Mouse (Mus musculus) embryo, embryonic 10 days (tissue): ENCODE measurements around the gene Prkar2a.

Source experiments
- DNase-seq: peaks from one replicate; pipeline ENCODE4 v3.0.0-alpha.2; 2015; ENCODE audit warnings: low spot score

Gene Prkar2a

DNA sequence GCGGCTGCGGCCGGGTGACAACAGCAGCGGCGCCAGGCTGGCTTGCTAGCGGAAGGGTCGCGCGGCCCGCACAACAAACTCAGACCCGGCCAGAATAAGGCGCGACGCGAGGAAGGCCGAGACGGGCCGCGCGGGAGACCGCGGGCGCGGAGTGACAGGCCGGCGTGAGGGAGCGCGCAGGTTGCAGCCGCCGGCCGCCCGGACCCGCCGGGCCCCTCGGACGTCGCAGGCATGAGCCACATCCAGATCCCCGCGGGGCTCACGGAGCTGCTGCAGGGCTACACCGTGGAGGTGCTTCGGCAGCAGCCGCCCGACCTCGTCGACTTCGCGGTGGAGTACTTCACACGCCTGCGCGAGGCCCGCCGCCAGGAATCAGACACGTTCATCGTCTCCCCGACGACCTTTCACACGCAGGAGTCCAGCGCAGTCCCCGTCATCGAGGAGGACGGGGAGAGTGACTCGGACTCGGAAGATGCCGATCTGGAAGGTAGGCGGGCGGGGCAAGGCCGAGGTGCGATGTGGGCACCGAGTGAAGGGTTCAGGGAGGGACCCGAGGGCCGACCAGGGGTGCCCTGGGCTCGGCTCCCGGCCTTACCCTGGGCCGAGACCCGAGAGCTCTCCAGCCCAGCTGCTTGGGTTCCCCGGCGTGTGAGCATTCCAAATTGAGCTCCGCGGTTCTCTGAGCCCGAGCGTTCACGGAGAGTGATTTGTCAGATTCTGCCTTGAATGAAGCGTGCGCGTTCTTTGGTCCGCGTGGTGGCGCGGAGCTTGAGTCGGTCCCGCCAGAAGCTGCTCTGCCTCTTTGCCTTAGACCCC lies 3.3 kb downstream of the Prkar2a start:
- peak; percentile 81 for DNase-seq

DNA sequence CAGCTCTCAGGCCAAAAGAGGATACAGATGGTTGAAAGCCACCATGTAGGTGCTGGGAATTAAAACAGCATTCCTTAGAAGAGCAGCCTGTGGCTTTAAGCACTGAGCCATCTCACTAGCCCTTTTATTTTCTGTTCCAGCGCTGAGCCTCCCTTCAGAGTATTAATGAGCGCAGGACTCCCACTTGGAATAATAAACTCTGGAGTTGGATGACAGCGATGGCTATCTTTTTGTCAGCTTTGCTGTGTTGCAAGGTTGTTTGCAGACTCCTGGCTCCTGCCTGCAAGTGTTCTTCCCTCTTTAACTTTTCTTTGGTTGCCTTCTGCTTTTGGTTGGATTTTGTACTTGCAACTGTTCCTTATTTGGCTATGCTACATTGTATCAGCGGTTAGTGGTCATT lies 4.8 kb downstream of the Prkar2a start:
- DNase-seq = no peak

DNA sequence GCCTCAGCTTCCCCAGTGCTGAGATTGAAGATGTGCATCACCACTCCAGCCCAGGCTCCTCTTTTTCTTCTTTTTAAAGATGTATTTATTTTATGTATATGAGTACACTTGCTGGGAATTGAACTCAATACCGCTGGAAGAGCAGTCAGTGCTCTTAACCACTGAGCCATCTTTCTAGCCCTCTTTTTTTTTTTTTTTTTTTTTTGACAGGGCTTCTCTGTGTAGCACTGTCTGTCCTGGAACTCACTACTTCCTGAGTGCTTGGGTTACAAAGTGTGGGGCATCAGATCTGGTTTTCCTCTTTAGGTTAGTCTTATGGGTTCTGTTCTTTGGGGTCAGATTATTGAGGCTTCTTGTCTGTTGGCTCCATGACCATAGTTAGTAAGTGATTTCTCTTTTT lies 5.4 kb downstream of the Prkar2a start:
- no peak for DNase-seq

DNA sequence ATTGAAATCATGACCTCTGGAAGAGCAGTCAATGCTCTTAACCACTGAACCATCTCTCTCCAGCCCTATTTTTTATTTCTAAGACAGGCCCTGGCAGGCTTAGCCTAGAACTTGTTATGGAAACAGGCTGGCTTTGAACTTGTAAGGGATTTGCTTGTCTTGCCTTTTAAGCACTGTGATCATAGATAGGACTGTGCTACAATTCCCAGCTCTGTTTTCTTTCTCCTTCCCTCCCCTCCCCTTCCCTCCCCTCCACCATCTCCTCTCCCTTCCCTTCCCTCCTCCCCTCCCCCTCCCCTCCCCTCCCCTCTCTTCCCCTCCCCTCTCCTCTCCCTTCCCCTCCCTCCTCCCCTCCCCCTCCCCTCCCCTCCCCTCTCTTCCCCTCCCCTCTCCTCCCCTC lies 13.4 kb downstream of the Prkar2a start:
- no peak for DNase-seq

DNA sequence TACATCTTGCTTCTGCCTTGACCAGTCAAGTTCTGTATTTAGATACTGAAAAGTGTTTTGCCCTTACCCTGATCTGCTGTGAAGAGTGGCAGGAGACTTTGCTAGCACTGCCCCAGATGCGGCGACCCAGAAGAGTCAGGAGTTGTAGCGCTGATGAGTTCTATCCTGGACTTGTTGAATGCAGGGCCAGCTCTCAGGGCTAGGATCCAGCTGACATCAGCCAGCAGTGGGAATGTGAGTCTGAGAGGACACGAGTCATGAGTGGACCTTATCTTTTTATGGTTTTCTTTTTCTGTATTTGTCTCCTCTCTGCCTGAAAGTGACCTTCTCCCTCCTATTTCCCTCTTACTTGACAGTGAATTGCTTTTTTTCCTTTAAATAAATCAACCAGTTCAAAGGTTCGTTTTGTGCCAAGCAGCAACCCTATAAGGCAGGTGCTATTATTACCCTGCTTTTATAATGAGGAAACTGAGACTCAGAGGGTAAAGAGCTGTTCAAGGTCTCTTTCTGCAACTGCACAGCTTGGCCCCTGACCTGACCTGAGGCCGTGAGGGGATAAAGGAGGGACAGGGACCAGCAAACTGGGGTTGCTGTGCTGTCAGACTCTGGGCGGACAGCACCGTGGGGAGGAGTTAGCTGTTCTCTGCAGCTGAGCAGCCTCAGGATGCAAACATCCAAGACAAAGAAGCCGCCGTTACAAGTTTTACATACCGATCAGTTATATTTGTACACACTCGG lies 14.4 kb downstream of the Prkar2a start:
- peak; percentile 23 for DNase-seq

DNA sequence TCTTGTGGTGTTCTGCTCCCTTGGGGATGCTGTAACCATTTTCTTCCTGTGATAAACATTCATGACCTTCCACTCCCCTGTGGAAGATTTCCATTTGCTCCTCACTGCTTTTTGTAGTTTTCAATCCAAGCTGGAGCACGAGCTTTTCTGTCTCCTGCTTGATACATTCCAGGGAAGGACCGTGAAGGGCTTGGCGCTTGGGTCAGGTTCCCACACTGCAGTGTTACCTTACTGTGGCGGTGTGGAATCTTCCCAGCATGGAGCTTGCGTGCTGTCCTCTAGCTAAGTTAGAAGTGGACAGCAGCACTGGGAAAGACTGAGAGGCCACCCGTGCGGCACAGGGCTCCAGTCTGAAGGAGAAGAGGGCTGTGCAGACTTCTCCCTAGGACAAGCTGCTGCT lies 15.5 kb downstream of the Prkar2a start:
- DNase-seq = no peak

DNA sequence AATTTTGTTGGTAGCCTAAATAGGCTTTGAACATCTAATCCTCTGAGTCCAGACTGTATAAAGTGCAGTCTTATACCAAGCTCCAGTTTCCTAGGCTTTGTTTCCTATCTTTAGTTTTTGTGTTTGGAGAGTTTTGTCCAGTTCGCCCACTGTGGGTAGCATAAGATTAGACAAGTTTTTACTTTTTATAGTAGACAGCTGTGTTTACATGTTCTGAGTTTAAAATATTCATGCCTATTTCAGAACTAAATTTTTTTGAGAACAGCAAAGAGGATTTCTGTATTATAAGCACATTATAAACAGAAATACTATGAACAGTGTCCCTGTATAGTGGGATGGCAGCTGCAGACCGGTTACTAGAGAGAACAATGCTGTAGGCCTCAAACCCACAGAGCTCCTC lies 18.1 kb downstream of the Prkar2a start:
- DNase-seq = no peak

DNA sequence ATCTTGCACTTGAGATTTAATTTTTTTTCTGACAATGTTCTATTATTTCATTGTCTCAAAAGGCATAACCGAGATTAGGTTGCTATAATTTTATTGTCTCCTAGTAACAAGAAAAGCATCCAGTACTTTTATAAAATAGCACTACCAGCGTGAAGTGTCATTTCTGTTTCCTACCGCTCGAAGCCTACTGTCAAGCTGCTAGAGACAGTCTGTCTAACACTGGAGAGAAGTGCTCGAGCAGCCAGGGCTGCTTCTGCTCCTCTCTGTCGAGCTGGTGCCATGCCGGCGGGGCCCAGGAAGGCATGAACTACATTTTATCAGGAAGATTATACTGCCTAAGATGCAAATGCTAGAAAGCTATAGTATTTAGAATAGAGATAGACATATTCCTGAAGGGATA lies 19.7 kb downstream of the Prkar2a start:
- DNase-seq = no peak

DNA sequence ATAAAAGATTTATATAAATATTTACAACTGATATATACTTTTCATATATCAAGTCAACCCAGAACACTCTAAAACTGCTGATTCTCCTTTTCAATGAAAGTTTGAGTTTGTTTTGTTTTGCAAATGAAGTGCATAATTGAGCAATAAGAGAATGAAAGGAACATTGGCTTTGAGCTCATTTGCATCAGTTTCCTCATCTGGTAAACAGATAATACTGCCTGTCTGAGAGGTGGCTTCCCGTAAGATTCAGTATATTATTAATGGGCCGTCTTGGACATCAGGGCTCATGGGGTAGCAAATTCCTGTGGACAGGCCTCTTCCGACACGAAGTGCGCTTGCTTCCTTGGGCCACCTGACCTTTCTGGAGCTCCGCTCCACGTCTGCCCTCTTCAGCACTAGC lies 21.7 kb downstream of the Prkar2a start:
- DNase-seq = no peak

DNA sequence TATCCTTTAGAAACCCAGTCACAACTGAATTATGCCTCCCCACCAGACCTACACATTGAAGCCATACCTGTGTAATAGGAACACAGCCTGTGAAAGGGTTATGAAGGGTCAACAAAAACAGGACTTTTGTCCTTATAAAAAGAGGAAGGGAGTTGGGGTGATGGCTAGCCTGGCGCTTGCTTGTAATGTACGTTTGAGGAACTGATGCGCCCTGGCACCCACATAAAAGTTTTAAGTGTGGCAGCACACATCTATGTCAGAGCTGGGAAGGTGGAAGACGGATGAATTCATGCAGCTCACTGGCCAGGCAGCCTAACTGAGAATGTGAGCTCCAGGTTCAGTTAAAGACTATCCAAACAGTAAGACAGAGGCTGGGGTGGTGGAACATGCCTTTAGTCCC lies 27.1 kb downstream of the Prkar2a start:
- DNase-seq = no peak

DNA sequence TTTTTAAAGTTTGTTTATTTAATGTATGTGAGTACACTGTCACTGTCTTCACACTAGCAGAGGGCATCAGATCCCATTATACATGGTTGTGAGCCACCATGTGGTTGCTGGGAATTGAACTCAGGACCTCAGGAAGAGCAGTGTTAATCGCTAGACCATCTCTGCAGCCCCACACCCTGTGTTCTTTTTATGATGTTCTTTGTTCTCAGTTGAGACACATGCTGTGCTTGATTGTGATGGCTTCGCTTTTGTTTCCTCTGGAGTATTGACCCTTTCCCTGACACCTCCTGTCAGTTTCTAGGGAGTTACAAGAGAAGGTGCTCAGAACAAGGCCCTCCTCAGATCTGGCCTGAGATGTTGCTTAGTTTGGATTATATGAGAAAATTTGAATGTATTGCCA lies 34.6 kb downstream of the Prkar2a start:
- no peak for DNase-seq

DNA sequence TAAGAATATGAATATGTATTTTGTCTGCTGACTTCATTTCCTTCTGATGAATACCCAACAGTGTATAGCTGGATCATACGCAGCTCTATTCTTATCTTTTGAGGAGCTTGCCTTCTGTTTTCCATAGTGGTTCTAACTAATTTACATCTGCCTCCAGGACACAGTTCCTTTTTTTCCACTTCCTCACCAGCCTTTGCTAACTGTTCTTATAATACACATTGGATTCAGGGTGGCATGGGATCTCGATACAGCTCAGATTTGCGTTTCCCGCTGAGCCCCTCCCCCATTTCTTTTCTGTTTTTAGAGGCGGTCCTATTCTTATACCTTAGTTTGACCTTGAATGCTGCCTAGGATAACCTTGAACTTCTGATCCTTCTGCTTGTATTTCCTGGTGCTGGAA lies 37.0 kb downstream of the Prkar2a start:
- no peak for DNase-seq

DNA sequence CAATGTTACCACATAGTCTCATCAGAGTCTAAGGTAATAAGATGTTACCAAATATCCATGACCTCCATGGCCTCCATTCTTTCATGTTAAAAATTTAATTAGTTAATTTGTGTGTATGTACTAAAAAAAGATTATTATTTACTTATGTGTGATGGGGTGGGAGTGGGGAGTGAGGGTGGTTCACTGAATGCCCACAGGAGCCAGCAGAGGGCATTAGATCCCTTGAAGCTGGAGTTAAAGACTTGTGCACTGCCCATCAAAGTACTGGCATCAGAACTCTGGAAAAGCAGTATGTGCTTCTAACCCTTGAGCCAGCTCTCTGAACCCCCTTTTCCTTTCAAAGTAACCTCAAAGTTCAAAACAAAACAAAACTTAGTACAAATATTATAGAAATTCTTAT lies 39.9 kb downstream of the Prkar2a start:
- no peak for DNase-seq

DNA sequence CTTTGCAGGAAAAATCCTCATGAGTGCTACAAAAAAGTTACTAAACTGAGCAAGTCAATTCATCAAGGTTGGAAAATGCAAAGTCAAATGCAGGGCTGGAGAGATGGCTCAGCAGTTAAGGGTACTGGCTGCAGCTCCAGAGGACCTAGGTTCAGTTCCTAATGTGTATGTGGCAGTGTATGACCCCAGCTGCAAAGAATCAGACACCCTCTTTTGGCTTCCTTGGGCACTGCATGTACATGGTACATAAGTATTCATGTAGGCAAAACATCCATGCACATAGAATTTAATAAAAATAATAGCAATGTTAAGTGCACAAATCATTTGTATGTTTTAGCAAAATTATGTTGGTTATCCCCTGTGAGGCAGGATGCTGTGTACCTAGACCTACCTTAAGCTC lies 43.3 kb downstream of the Prkar2a start:
- DNase-seq = no peak

DNA sequence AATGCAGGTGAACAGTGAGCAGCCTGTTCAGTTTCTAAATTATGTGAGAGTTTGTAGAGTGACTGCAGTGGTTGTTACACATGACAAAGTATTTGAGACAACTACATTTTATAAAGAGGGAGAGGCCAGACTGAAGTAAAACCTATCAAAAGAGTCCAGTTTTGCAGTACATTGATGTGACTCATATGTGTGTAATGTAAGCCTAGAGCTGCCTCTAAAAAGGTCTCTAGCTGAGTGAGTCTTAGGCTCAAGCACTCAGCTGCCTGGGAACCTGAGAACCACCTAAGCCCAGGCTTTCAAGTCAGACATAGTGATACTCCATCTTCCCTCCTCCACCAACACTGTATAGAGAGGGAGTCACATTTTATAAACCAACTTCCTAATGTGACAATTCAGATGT lies 45.5 kb downstream of the Prkar2a start:
- DNase-seq = no peak

DNA sequence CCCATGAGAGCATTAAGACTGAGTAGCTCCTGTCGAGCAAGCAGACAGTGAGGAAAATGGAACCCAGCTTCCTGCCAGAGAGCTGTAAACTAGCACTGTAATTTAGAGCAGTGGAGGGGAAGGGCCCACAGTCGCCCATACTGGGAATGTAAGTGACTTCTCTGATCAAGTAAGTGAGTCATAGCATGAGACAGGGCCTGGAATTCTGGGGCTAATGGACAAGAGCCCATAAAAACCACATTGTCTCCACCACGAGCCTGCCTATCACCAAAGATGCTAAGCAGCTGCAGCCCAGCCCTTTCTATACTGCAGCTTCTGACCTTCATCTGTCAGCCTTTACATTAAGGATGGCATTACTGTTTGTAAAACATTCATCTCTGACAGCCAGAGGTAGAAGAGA lies 50.1 kb downstream of the Prkar2a start:
- DNase-seq = no peak

DNA sequence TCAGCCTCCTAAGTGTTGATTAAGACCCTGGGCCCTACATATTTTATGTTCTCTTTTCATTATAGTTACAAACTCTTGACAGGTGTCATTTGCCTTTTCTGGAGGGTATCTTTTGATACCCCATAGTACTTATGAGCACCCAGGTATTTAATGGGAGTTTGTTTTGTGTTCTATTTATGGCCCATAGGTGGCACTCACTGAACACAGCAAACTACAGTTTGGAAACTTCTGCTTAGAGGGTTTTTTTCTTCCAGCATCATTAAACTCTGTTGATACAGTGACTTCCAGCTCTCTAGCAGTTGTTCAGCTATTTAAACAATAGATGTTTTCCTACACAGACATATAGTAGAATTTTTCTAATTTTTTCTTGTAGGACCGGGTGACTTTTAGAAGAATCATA lies 50.9 kb downstream of the Prkar2a start:
- no peak for DNase-seq

DNA sequence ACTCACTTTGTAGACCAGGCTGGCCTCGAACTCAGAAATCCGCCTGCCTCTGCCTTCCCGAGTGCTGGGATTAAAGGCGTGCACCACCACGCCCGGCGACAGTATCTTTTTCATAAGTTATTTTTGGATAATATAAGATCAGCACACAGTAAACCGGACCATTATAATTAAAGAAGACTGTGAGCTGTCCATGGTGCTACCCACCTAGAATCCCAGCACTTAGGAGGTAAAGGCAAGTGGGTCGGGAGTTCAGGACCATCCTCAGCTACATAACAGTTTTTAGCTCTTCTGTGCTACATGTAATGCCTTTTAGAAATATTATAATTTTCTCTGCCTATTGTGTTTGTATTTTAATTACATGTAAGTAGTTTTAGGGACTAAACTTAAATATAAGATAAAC lies 52.9 kb downstream of the Prkar2a start:
- DNase-seq = no peak

DNA sequence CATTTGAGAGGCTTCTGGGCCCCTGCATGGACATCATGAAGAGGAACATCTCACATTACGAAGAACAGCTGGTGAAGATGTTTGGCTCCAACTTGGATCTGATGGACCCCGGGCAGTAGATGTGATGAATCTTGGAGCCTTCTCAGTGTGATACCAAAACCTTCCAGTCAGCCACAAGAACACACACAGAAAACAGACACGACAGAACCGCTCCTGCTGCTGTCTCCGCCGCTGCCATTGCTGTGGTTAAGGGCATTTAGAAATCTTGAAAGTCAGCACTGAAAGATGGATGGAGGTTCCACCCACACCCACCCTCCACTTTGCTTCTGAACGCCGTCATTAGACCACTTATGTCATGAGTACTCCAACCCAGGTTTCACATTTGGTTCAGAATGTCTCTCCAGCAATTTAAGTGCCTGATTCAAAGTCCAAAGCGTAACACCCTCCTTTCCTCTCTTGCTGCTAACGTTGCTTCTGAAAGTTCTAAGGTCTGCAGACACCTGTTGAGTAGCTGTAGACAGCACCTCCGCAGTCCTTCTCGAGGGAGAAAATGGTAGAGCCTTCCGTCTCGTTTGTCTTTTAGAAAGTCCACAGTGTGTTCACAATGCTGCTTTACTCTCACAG lies 57.9 kb downstream of the Prkar2a start:
- DNase-seq = no peak

DNA sequence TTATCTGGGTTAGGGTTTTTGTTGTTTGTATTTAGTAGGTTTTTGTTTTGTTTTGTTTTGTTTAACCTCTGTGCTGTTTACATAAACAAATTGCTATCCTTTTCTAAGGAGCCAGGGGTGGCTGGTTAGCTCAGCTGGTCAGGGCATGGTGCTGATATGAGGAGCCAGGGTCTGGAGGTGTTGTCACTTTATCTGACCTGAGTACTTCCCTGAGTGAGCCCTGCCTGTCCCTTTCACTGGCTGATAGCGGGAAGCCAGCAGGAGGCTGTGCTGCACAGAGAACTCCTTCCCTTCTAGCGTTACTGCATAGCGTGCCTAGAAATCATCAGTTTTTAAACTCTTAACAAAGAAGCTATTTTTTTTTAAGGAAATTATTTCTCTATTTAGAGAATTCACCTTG lies 58.6 kb downstream of the Prkar2a start:
- no peak for DNase-seq

DNA sequence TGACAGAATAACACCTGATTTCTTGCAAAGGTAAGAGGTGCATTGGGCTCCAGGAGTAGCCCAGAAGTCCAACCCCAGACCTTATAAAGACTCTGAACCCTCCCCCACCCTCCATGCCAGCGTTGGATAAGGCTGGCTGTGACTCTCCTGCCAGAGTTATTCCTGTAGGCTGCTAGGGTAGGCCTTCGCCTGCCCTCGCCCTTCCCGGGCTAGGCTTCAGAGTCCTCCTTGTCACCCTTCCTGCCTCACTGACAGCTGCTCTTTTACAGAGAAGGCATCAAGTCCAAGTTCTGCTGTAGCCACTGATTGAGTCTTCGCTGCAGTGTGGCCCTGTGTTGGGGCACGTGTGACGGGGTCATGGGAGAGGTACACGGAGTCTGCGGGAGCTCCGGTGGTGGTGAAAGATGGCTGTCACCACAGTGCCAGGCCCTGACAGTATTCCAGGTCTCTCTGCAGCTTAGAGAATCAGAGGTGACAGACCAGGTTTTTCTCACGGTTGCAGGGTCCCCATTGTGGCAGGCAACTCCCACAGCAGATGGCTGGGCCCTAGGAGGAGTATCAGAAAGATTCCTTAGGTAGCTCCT lies 59.6 kb downstream of the Prkar2a start:
- DNase-seq = no peak

DNA sequence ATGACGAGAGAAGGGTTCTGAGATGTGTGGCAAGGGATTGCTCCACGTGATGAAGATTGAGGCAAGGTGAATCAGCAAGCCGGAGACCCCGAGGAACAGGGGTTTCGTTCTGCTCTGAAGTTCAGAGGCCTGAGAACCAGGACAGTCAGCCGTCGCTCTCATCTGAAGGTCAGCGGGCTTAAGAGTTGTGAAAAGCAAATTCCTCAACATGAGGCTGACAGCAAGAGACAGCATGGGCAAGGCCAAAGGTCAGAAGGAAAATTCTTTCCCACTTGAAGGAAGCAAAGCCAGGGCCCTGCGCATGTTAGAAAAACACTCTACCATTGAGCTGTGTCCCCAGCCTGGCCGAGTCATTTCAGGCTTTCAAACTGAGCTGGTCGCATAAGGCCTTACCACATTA lies 61.5 kb downstream of the Prkar2a start:
- DNase-seq = peak; percentile 13
